1 mouse cellular context compared by ENCODE assay signal in genomic region chr12:76474802-76475201, GRCm38 (mm10).
TF ChIP-seq lines count a peak whose summit lies in the region.

No protein-coding gene starts in this region.

TF ChIP-seq in MEL, 35 proteins besides CTCF, POLR2A, EP300 and RAD21:
- TF ChIP-seq USF1 (IDR thresholded peaks at IDR 0.05; ENCODE audit: low read depth, low read length): peak; percentile 53; the same call in 1 of the 2 replicates
- no peak for TF ChIP-seq NRF1 (IDR thresholded peaks at IDR 0.05; ENCODE audit: insufficient read depth, low read depth, low read length, poor library complexity, severe bottlenecking)
- TF ChIP-seq UBTF (IDR thresholded peaks at IDR 0.05; ENCODE audit: borderline replicate concordance, insufficient read depth, low read depth, low read length): no peak
- TF ChIP-seq MXI1 (IDR thresholded peaks at IDR 0.05; ENCODE audit: low read depth, low read length): peak; percentile 74
- TF ChIP-seq POLR2AphosphoS2 (IDR thresholded peaks at IDR 0.05; ENCODE audit: low read length): no peak
- TF ChIP-seq TBP (IDR thresholded peaks at IDR 0.05; ENCODE audit: low read depth, low read length): no peak
- peak; percentile 33 for TF ChIP-seq SMC3 (IDR thresholded peaks at IDR 0.05; ENCODE audit: low read depth, low read length)
- no peak for TF ChIP-seq BHLHE40 (IDR thresholded peaks at IDR 0.05; ENCODE audit: borderline replicate concordance, low read depth, low read length)
- TF ChIP-seq GATA1 (IDR thresholded peaks at IDR 0.05; ENCODE audit: low read depth, low read length): no peak; the same call in 1 of the 2 replicates
- TF ChIP-seq HCFC1 (IDR thresholded peaks at IDR 0.05; ENCODE audit: low read depth, low read length): no peak
- TF ChIP-seq CHD1 (IDR thresholded peaks at IDR 0.05; ENCODE audit: low read depth, low read length): no peak
- TF ChIP-seq MEF2A (IDR thresholded peaks at IDR 0.05; ENCODE audit: extremely low read depth, insufficient replicate concordance, low read depth, low read length, poor library complexity, severe bottlenecking): no peak
- TF ChIP-seq ZMIZ1 (IDR thresholded peaks at IDR 0.05; ENCODE audit: low read depth, low read length): no peak
- TF ChIP-seq SIN3A (IDR thresholded peaks at IDR 0.05; ENCODE audit: low read length): peak; percentile 63
- no peak for TF ChIP-seq TCF12 (IDR thresholded peaks at IDR 0.05; ENCODE audit: low read depth, low read length)
- 0 out of 2 replicates have a peak, but pooled peaks have one; percentile 16 for TF ChIP-seq ETS1 (IDR thresholded peaks at IDR 0.05; ENCODE audit: low read depth, low read length)
- no peak for TF ChIP-seq JUND (IDR thresholded peaks at IDR 0.05; ENCODE audit: low read depth, low read length)
- peak; percentile 57 for TF ChIP-seq MAX (IDR thresholded peaks at IDR 0.05; ENCODE audit: low read length)
